Mouse (Mus musculus) olfactory bulb, adult 2 months (tissue): ENCODE results near the gene Dnm2.

Experiments
- CTCF ChIP-seq: fragments of 200-500 bp; IDR thresholded peaks from 2 replicates; pipeline ENCODE4 v1.5.1; 2012; ENCODE audit warnings: low read depth, mild to moderate bottlenecking, low read length, moderate library complexity; ENCODE audit not compliant: insufficient read depth
- POLR2A ChIP-seq: fragments of 200-500 bp; IDR thresholded peaks from 2 replicates; pipeline ENCODE4 v1.6.1; 2012; ENCODE audit warnings: mild to moderate bottlenecking, low read depth, low read length, moderate library complexity; ENCODE audit not compliant: insufficient read depth

DNA sequence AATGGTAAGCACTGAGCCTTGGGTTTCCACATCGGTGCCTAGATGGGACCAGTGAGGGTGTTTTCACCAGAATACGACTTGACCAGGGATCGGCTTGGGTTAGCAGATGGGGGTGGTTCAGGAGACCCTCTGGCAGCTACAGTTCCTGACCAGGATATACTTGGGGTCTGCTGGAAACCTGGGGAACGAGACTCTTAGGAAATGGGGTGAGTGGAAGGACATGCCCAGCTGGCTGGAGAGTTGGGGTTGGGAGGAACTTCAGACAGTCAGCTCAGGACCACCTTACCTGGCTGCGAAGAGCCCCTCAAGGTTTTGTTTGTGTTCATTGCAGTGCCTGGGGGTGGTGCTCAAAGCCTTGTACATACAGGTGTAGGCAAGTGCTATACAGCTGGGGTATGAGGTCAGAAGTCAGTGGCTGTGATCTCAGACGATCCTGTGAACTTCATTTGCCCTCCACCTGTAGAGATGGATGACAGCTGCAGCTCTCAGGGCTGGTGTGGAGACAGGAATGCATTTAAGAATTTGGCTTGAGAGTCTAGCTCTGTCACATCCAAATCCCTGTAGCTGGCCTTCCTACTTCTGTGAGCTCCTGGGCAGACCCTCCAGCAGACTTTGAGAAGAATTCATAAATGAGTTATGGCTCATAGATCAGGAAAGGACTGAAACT is 129.0 kb downstream of the Dnm2 start:
- TF ChIP-seq POLR2A (no peak), CTCF (no peak)
